Mouse (Mus musculus) forebrain, embryonic 15.5 days (tissue): ENCODE measurements at regions not wholly inside any gene's neighbourhood (a gene's known extent, or its start where the extent isn't known, plus 50 kb on each side); places are given as distances from the start of the nearest gene placed in this dataset.

Experiments
- ATAC-seq: fragments of 200-750 bp; cut with Nextera tagmentation; replicated peaks from 2 replicates; pipeline ENCODE4 v1.8.0; 2017; ENCODE audit warnings: mild to moderate bottlenecking, moderate TSS enrichment, moderate library complexity
- H3K27ac ChIP-seq: fragments of 300-500 bp; sonication (generic); replicated peaks from 2 replicates; pipeline ENCODE4 v1.5.1; 2015; ENCODE audit warnings: mild to moderate bottlenecking, inconsistent platforms
- H3K27me3 ChIP-seq: fragments of 300-500 bp; sonication (generic); 2 replicates; pipeline ENCODE4 v1.6.1; 2015; ENCODE audit warnings: inconsistent platforms
- H3K36me3 ChIP-seq: fragments of 300-500 bp; sonication (generic); 2 replicates; pipeline ENCODE4 v1.6.1; 2015; ENCODE audit warnings: mild to moderate bottlenecking, inconsistent platforms
- H3K4me1 ChIP-seq: fragments of 300-500 bp; sonication (generic); 2 replicates; pipeline ENCODE4 v1.6.1; 2015; ENCODE audit warnings: inconsistent platforms
- H3K4me2 ChIP-seq: fragments of 300-500 bp; sonication (generic); replicated peaks from 2 replicates; pipeline ENCODE4 v1.6.1; 2015; ENCODE audit warnings: mild to moderate bottlenecking, inconsistent platforms
- H3K4me3 ChIP-seq: fragments of 300-500 bp; sonication (generic); 2 replicates; pipeline ENCODE4 v1.5.1; 2015; ENCODE audit warnings: mild to moderate bottlenecking, inconsistent platforms
- H3K9ac ChIP-seq: fragments of 300-500 bp; sonication (generic); replicated peaks from 2 replicates; pipeline ENCODE4 v1.6.1; 2015; ENCODE audit warnings: mild to moderate bottlenecking, inconsistent platforms
- H3K9me3 ChIP-seq: fragments of 300-500 bp; sonication (generic); 2 replicates; pipeline ENCODE4 v1.6.1; 2016; ENCODE audit warnings: inconsistent platforms
- WGBS: fragments of 180-500 bp; shearing (Covaris S2); methylation state at CpG from one replicate; pipeline ENCODE4 v1.1.7; 2015; ENCODE audit warnings: mixed read lengths; 5-methylcytosine and 5-hydroxymethylcytosine counted together

- Histone ChIP-seq H3K9me3 (no peaks in the 10 kb centered on the region), H3K9ac (no peak overlapping the region), H3K4me1 (no peaks in the 10 kb centered on the region), H3K27ac (no peak overlapping the region), H3K4me2 (no peak overlapping the region), H3K36me3 (no peaks in the 10 kb centered on the region), H3K27me3 (no peaks in the 10 kb centered on the region), H3K4me3 (no peak overlapping the region)
- ATAC-seq: 0 out of 2 replicates have a peak, but pooled peaks have one; percentile 43
- 76% methylated on average over 1 of the region's 1 CpGs for WGBS
Observed at GRCm38 (mm10) chr8:41956878-41957277, 540.0 kb upstream of the Frg1 start.

- no peaks in the 10 kb centered on the region for H3K27me3 ChIP-seq
- no peak overlapping the region for H3K27ac ChIP-seq
- H3K4me3 ChIP-seq: no peak overlapping the region
- H3K36me3 ChIP-seq: no peaks in the 10 kb centered on the region
- H3K9me3 ChIP-seq: no peaks in the 10 kb centered on the region
- WGBS: 81% methylated on average over 1 of the region's 1 CpGs
- no peak for ATAC-seq
- no peaks in the 10 kb centered on the region for H3K4me1 ChIP-seq
- no peak overlapping the region for H3K9ac ChIP-seq
- no peak overlapping the region for H3K4me2 ChIP-seq
Observed at GRCm38 (mm10) chr8:41950736-41951135, 533.9 kb upstream of the Frg1 start.

GRCm38 (mm10) chr8:41939298-41939697, 522.4 kb upstream of the Frg1 start:
- H3K4me2 ChIP-seq: no peak overlapping the region
- no peak overlapping the region for H3K4me3 ChIP-seq
- WGBS: 84% methylated on average over 4 of the region's 4 CpGs
- no peaks in the 10 kb centered on the region for H3K4me1 ChIP-seq
- no peaks in the 10 kb centered on the region for H3K27me3 ChIP-seq
- no peak for ATAC-seq
- no peak overlapping the region for H3K27ac ChIP-seq
- no peaks in the 10 kb centered on the region for H3K36me3 ChIP-seq
- no peak overlapping the region for H3K9ac ChIP-seq
- no peaks in the 10 kb centered on the region for H3K9me3 ChIP-seq

- no peak overlapping the region for H3K27ac ChIP-seq
- no peak overlapping the region for H3K9ac ChIP-seq
- ATAC-seq: no peak
- H3K9me3 ChIP-seq: no peaks in the 10 kb centered on the region
- H3K4me1 ChIP-seq: no peaks in the 10 kb centered on the region
- H3K4me3 ChIP-seq: no peak overlapping the region
- H3K4me2 ChIP-seq: no peak overlapping the region
- H3K36me3 ChIP-seq: no peaks in the 10 kb centered on the region
- no peaks in the 10 kb centered on the region for H3K27me3 ChIP-seq
- 45% methylated on average over 7 of the region's 7 CpGs for WGBS
Observed at GRCm38 (mm10) chr8:41921106-41921505, 504.2 kb upstream of the Frg1 start.

GRCm38 (mm10) chr8:41920536-41920935, 503.7 kb upstream of the Frg1 start:
- Histone ChIP-seq H3K27ac (no peak overlapping the region), H3K9ac (no peak overlapping the region), H3K9me3 (no peaks in the 10 kb centered on the region), H3K4me2 (no peak overlapping the region), H3K4me1 (no peaks in the 10 kb centered on the region), H3K4me3 (no peak overlapping the region), H3K36me3 (no peaks in the 10 kb centered on the region), H3K27me3 (no peaks in the 10 kb centered on the region)
- 80% methylated on average over 3 of the region's 3 CpGs for WGBS
- no peak for ATAC-seq

- no peaks in the 10 kb centered on the region for H3K27me3 ChIP-seq
- H3K27ac ChIP-seq: no peak overlapping the region
- no peak overlapping the region for H3K9ac ChIP-seq
- peak; percentile 69 for ATAC-seq
- WGBS: 5% methylated on average over 2 of the region's 2 CpGs
- peaks cover 10% of the 10 kb centered on the region; the same call in 1 of the 2 replicates for H3K4me1 ChIP-seq
- no peaks in the 10 kb centered on the region for H3K36me3 ChIP-seq
- H3K9me3 ChIP-seq: no peaks in the 10 kb centered on the region
- no peak overlapping the region for H3K4me3 ChIP-seq
- H3K4me2 ChIP-seq: no peak overlapping the region
Observed at GRCm38 (mm10) chr8:41878029-41878748, 461.3 kb upstream of the Frg1 start.

- H3K36me3 ChIP-seq: no peaks in the 10 kb centered on the region
- H3K4me3 ChIP-seq: no peak overlapping the region
- ATAC-seq: peak; percentile 67; the same call in 1 of the 2 replicates
- H3K27me3 ChIP-seq: no peaks in the 10 kb centered on the region
- H3K9me3 ChIP-seq: no peaks in the 10 kb centered on the region
- no peaks in the 10 kb centered on the region for H3K4me1 ChIP-seq
- WGBS: 48% methylated on average over 3 of the region's 3 CpGs
- no peak overlapping the region for H3K9ac ChIP-seq
- no peak overlapping the region for H3K4me2 ChIP-seq
- no peak overlapping the region for H3K27ac ChIP-seq
Observed at GRCm38 (mm10) chr8:41869681-41870356, 452.9 kb upstream of the Frg1 start.

- 44% methylated on average over 7 of the region's 7 CpGs for WGBS
- no peaks in the 10 kb centered on the region for H3K9me3 ChIP-seq
- H3K4me1 ChIP-seq: no peaks in the 10 kb centered on the region
- ATAC-seq: peak; percentile 63
- H3K9ac ChIP-seq: no peak overlapping the region
- no peaks in the 10 kb centered on the region for H3K27me3 ChIP-seq
- no peak overlapping the region for H3K4me3 ChIP-seq
- H3K4me2 ChIP-seq: no peak overlapping the region
- no peaks in the 10 kb centered on the region for H3K36me3 ChIP-seq
- H3K27ac ChIP-seq: no peak overlapping the region
Observed at GRCm38 (mm10) chr8:41860918-41861317, 444.0 kb upstream of the Frg1 start.

- ATAC-seq: no peak
- H3K9me3 ChIP-seq: no peaks in the 10 kb centered on the region
- no peaks in the 10 kb centered on the region for H3K36me3 ChIP-seq
- H3K4me1 ChIP-seq: peaks cover 3% of the 10 kb centered on the region; the same call in 1 of the 2 replicates
- H3K27me3 ChIP-seq: no peaks in the 10 kb centered on the region
- 88% methylated on average over 4 of the region's 4 CpGs for WGBS
- no peak overlapping the region for H3K9ac ChIP-seq
- no peak overlapping the region for H3K27ac ChIP-seq
- no peak overlapping the region for H3K4me3 ChIP-seq
- H3K4me2 ChIP-seq: no peak overlapping the region
Observed at GRCm38 (mm10) chr8:41831713-41832112, 414.8 kb upstream of the Frg1 start.

- Histone ChIP-seq H3K4me3 (no peak overlapping the region), H3K4me1 (peaks cover 3% of the 10 kb centered on the region; the same call in 1 of the 2 replicates), H3K27me3 (no peaks in the 10 kb centered on the region), H3K4me2 (no peak overlapping the region), H3K27ac (no peak overlapping the region), H3K9ac (no peak overlapping the region), H3K36me3 (no peaks in the 10 kb centered on the region), H3K9me3 (no peaks in the 10 kb centered on the region)
- ATAC-seq: no peak
- 66% methylated on average over 6 of the region's 6 CpGs for WGBS
Observed at GRCm38 (mm10) chr8:41830407-41830806, 413.5 kb upstream of the Frg1 start.

GRCm38 (mm10) chr8:41824928-41825327, 408.1 kb upstream of the Frg1 start:
- no peak overlapping the region for H3K4me3 ChIP-seq
- ATAC-seq: peak; percentile 82; the same call in 1 of the 2 replicates

GRCm38 (mm10) chr8:41823041-41823440, 406.2 kb upstream of the Frg1 start:
- H3K27ac ChIP-seq: no peak overlapping the region
- H3K4me3 ChIP-seq: no peak overlapping the region
- WGBS: 88% methylated on average over 8 of the region's 8 CpGs
- no peaks in the 10 kb centered on the region for H3K36me3 ChIP-seq
- H3K9me3 ChIP-seq: no peaks in the 10 kb centered on the region
- peaks cover 3% of the 10 kb centered on the region; the same call in 1 of the 2 replicates for H3K4me1 ChIP-seq
- no peak overlapping the region for H3K9ac ChIP-seq
- ATAC-seq: no peak
- H3K4me2 ChIP-seq: no peak overlapping the region
- H3K27me3 ChIP-seq: no peaks in the 10 kb centered on the region

More at GRCm38 (mm10) chr8:41824928-41825327, 408.1 kb upstream of the Frg1 start:
- WGBS: 26% methylated on average over 7 of the region's 7 CpGs
- H3K9me3 ChIP-seq: no peaks in the 10 kb centered on the region
- H3K9ac ChIP-seq: no peak overlapping the region
- H3K4me2 ChIP-seq: no peak overlapping the region
- H3K27me3 ChIP-seq: no peaks in the 10 kb centered on the region
- peaks cover 3% of the 10 kb centered on the region; the same call in 1 of the 2 replicates for H3K4me1 ChIP-seq
- no peak overlapping the region for H3K27ac ChIP-seq
- no peaks in the 10 kb centered on the region for H3K36me3 ChIP-seq
